Mouse (Mus musculus) intestine, embryonic 14.5 days (tissue): ENCODE results near the gene Asxl1. TPM values are rescaled to one million over a fixed set of nuclear protein-coding genes. Genes with fewer than 3 reads are reported as not detected.

Experiments used
- ATAC-seq: fragments of 200-750 bp; cut with Nextera tagmentation; replicated peaks from 2 replicates; pipeline ENCODE4 v1.8.0; 2017; ENCODE audit warnings: low read depth, moderate number of reproducible peaks, moderate TSS enrichment, moderate library complexity; ENCODE audit not compliant: low FRiP score, low TSS enrichment
- DNase-seq: peaks from one replicate; pipeline ENCODE4 v3.0.0-alpha.2; 2018; ENCODE audit warnings: low spot score
- H3K27ac ChIP-seq: fragments of 300-500 bp; sonication (generic); 2 replicates; pipeline ENCODE4 v1.5.1; 2014; ENCODE audit warnings: low read depth, mild to moderate bottlenecking, control low read depth
- H3K27me3 ChIP-seq: fragments of 300-500 bp; sonication (generic); replicated peaks from 2 replicates; pipeline ENCODE4 v1.6.1; 2014; ENCODE audit warnings: low read length, control low read depth; ENCODE audit not compliant: control insufficient read depth, insufficient read depth
- H3K36me3 ChIP-seq: fragments of 300-500 bp; sonication (generic); 2 replicates; pipeline ENCODE4 v1.6.1; 2014; ENCODE audit warnings: low read length, control low read depth; ENCODE audit not compliant: control insufficient read depth, insufficient read depth
- H3K4me1 ChIP-seq: fragments of 300-500 bp; sonication (generic); replicated peaks from 2 replicates; pipeline ENCODE4 v1.6.1; 2014; ENCODE audit warnings: low read length, control low read depth, mixed read lengths; ENCODE audit not compliant: control insufficient read depth, insufficient read depth
- H3K4me2 ChIP-seq: fragments of 300-500 bp; sonication (generic); 2 replicates; pipeline ENCODE4 v1.6.1; 2014; ENCODE audit warnings: low read length
- H3K4me3 ChIP-seq: fragments of 300-500 bp; sonication (generic); 2 replicates; pipeline ENCODE4 v1.5.1; 2014; ENCODE audit warnings: low read depth, low read length, control low read depth, mixed read lengths
- H3K9ac ChIP-seq: fragments of 300-500 bp; sonication (generic); 2 replicates; pipeline ENCODE4 v1.6.1; 2014; ENCODE audit warnings: mild to moderate bottlenecking, low read length
- H3K9me3 ChIP-seq: fragments of 300-500 bp; sonication (generic); 2 replicates; pipeline ENCODE4 v1.6.1; 2016; ENCODE audit warnings: low read length, control low read depth; ENCODE audit not compliant: control insufficient read depth
- WGBS: fragments of 180-500 bp; shearing (Covaris S2); extraction: QIAGEN DNeasy Blood & Tissue Kit; methylation state at CpG from one replicate; pipeline ENCODE4 v1.1.7; 2014; 5-methylcytosine and 5-hydroxymethylcytosine counted together
- polyA plus RNA-seq: library from polyadenylated mRNA; unstranded; fragments of >200 nt; fragmentation: Nextera tagmentation; extraction: Ambion mirVana; gene quantifications from 2 replicates; pipeline ENCODE4 v1.2.1, GENCODE M21; 2014

Asxl1 gene
- polyA plus RNA-seq, 1 experiment from 2014 or later, result 15.6 TPM

GRCm38 (mm10) chr2:153445137-153446016 lies 99.7 kb downstream of the Asxl1 start:
- Histone ChIP-seq H3K9me3 (no peaks in the 10 kb centered on the region), H3K27ac (peak overlapping the region; percentile 96), H3K36me3 (no peaks in the 10 kb centered on the region), H3K9ac (peak overlapping the region; percentile 69), H3K4me3 (peak overlapping the region; percentile 50), H3K4me1 (peaks cover 32% of the 10 kb centered on the region), H3K4me2 (peak overlapping the region; percentile 100), H3K27me3 (no peaks in the 10 kb centered on the region)
- DNase-seq, result peak; percentile 80
- under 1% methylated on average over 58 of the region's 59 CpGs for WGBS
- ATAC-seq, result peak; percentile 48

- WGBS, result 1% methylated on average over 8 of the region's 8 CpGs
- peak overlapping the region; percentile 100 for H3K4me2 ChIP-seq
- H3K9ac ChIP-seq, result peak overlapping the region; percentile 69
- no peaks in the 10 kb centered on the region for H3K9me3 ChIP-seq
- H3K4me1 ChIP-seq, result peaks cover 26% of the 10 kb centered on the region
- H3K4me3 ChIP-seq, result peak overlapping the region; percentile 50
- DNase-seq (no peak), ATAC-seq (no peak)
- no peaks in the 10 kb centered on the region for H3K36me3 ChIP-seq
- H3K27me3 ChIP-seq, result no peaks in the 10 kb centered on the region
- H3K27ac ChIP-seq, result peak overlapping the region; percentile 96
Observed at GRCm38 (mm10) chr2:153446017-153446408, 100.4 kb downstream of the Asxl1 start.

GRCm38 (mm10) chr2:153446476-153446875 lies 100.8 kb downstream of the Asxl1 start:
- ATAC-seq (no peak), DNase-seq (no peak)
- Histone ChIP-seq H3K4me2 (peak overlapping the region; percentile 100), H3K27ac (no peak overlapping the region), H3K9ac (no peak overlapping the region), H3K4me1 (peaks cover 21% of the 10 kb centered on the region), H3K36me3 (no peaks in the 10 kb centered on the region), H3K9me3 (no peaks in the 10 kb centered on the region), H3K27me3 (no peaks in the 10 kb centered on the region), H3K4me3 (no peak overlapping the region)
- WGBS, result 17% methylated on average over 4 of the region's 4 CpGs

GRCm38 (mm10) chr2:153447719-153448118 lies 102.1 kb downstream of the Asxl1 start:
- 68% methylated on average over 3 of the region's 3 CpGs for WGBS
- H3K9me3 ChIP-seq, result no peaks in the 10 kb centered on the region
- no peak overlapping the region for H3K9ac ChIP-seq
- no peak overlapping the region for H3K27ac ChIP-seq
- no peaks in the 10 kb centered on the region for H3K36me3 ChIP-seq
- no peaks in the 10 kb centered on the region for H3K27me3 ChIP-seq
- DNase-seq (no peak), ATAC-seq (no peak)
- H3K4me1 ChIP-seq, result peaks cover 9% of the 10 kb centered on the region
- H3K4me2 ChIP-seq, result no peak overlapping the region
- H3K4me3 ChIP-seq, result no peak overlapping the region

DNA sequence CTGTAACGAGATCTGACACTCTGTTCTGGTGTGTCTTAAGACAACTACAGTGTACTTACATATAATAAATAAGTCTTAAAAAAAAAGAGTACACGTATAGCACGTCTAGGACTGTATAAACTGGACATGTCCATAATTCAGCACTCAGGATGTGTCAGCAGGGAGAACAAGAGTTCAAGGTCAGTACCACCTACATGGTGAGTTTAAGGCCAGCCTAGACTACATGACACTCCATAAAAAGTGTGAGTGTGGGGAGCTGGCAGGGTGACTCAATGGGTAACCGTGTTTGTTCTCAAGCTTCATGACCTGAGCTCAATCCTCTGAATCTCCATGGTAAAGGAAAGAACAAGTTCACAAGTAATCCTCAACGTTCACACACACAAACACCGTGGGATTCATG lies 102.9 kb downstream of the Asxl1 start:
- DNase-seq (no peak), ATAC-seq (no peak)
- no peaks in the 10 kb centered on the region for H3K36me3 ChIP-seq
- H3K9ac ChIP-seq, result no peak overlapping the region
- H3K9me3 ChIP-seq, result no peaks in the 10 kb centered on the region
- 77% methylated on average over 6 of the region's 6 CpGs for WGBS
- no peaks in the 10 kb centered on the region for H3K27me3 ChIP-seq
- no peak overlapping the region for H3K27ac ChIP-seq
- peaks cover 7% of the 10 kb centered on the region; the same call in 1 of the 2 replicates for H3K4me1 ChIP-seq
- no peak overlapping the region for H3K4me2 ChIP-seq
- no peak overlapping the region for H3K4me3 ChIP-seq

Other genes starting within 250 kb of the Asxl1 start
- 4.5 and 4.7 TPM in 2 replicates for gene Hck, start 237.4 kb upstream of the Asxl1 start, polyA plus RNA-seq
- gene Tm9sf4, start 184.5 kb upstream of the Asxl1 start, polyA plus RNA-seq, result 86.8 and 93.7 TPM in 2 replicates
- 9.6 and 11.3 TPM in 2 replicates for gene Tspyl3, start 120.4 kb upstream of the Asxl1 start, polyA plus RNA-seq
- 45.1 and 49.2 TPM in 2 replicates for gene Plagl2, start 104.4 kb upstream of the Asxl1 start, polyA plus RNA-seq
- 14.1 and 15.1 TPM in 2 replicates for gene Pofut1, start 104.3 kb upstream of the Asxl1 start, polyA plus RNA-seq
- gene Kif3b, start 54.4 kb upstream of the Asxl1 start, polyA plus RNA-seq, result 5.5 and 6.6 TPM in 2 replicates
- not detected in 2 replicates for gene 4930404H24Rik, start 147.0 kb downstream of the Asxl1 start, polyA plus RNA-seq
- 26.4 and 27.9 TPM in 2 replicates for gene Nol4l, start 184.1 kb downstream of the Asxl1 start, polyA plus RNA-seq